8 mouse cellular contexts compared by ENCODE assay signal in the genomic region with DNA sequence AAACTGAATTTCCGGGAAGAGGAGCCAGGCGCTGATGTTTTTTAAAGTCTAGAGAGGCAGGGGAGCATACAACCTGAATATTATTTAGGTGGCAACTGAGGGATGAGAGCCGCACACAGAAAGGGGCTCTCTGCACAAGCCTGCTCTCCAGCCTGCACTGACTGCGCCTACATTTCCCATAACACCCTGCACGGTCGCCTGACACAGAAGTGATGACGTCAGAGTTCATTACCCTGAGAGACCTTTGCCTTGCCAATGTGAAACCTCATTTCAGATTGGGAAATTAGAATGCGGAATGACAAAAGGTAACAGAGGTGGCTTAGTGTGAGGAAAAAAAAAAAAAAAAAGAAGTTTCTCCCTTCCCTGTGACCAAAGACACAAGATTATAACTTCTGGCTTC. TPM values are rescaled to one million over a fixed set of nuclear protein-coding genes. Genes with fewer than 3 reads are reported as not detected.
DNase-seq lines count a peak whose midpoint lies in the region; ATAC-seq lines count a peak whose summit lies in the region.

No protein-coding gene starts in this region.

- no peak for ATAC-seq in CD4-positive, CD25-positive, alpha-beta regulatory T cell, adult 4 months

- peak; percentile 9 for DNase-seq in CD4-positive, CD25-positive, alpha-beta regulatory T cell, adult 2 months (ENCODE audit: low read depth, low spot score)
- DNase-seq in thymus, postnatal 14 days = peak; percentile 27
- no peak for DNase-seq in thymus, postnatal 25 days
- DNase-seq in kidney, adult 9 months = peak; percentile 82
- DNase-seq in lung, postnatal 25 days (ENCODE audit: low spot score) = peak; percentile 41
- peak; percentile 22 for DNase-seq in right cerebral cortex, postnatal 4 days
- no peak for DNase-seq in spleen, adult 18-20 months

RNA-seq across cellular contexts. Expression of gene Atoh7, which starts 23.1 kb away (rescaled TPM):
- not detected for polyA plus RNA-seq in CD4-positive, CD25-positive, alpha-beta regulatory T cell, adult 4 months (2017; shearing (Covaris generic))

Comparison
In these comparisons a context has a peak if more than half of its experiments do, and no peak if none do; other contexts are left out.
1. DNase-seq: peak in CD4-positive, CD25-positive, alpha-beta regulatory T cell, adult 2 months (single experiment), thymus, postnatal 14 days (single experiment), kidney, adult 9 months (single experiment), lung, postnatal 25 days (single experiment) and right cerebral cortex, postnatal 4 days (single experiment); none in thymus, postnatal 25 days (single experiment) and spleen, adult 18-20 months (0 of 2).